ENCODE assay signal across 8 mouse cellular contexts in genomic region chr17:87125344-87125743, GRCm38 (mm10). TPM values are rescaled to one million over a fixed set of nuclear protein-coding genes. Genes with fewer than 3 reads are reported as not detected.
DNase-seq lines count a peak whose midpoint lies in the region; ATAC-seq lines count a peak whose summit lies in the region.

No protein-coding gene starts in this region.

- 0 out of 2 replicates have a peak overlapping the region, but pooled peaks have one; percentile 21 for H3K9ac ChIP-seq in kidney, embryonic 15.5 days
- no peak overlapping the region for H3K9ac ChIP-seq in hindbrain, embryonic 15.5 days
- no peak overlapping the region for H3K9ac ChIP-seq in midbrain, embryonic 15.5 days

- no peak for DNase-seq in kidney, adult 9 months
- DNase-seq in embryonic facial prominence, embryonic 10.5 days (ENCODE audit: low spot score): peak; percentile 44
- DNase-seq in left cerebral cortex, adult 18-20 months (ENCODE audit: low spot score in 2 of 2): no peak
- DNase-seq in spleen, postnatal 36 days (ENCODE audit: low spot score in 2 of 2): no peak
- no peak for DNase-seq in thymus, postnatal 36 days

- H3K4me3 ChIP-seq in kidney, embryonic 15.5 days (replicated peaks): peak overlapping the region; percentile 30
- H3K4me3 ChIP-seq in embryonic facial prominence, embryonic 10.5 days: peak overlapping the region; percentile 53
- peak overlapping the region; percentile 10 for H3K4me3 ChIP-seq in hindbrain, embryonic 15.5 days
- peak overlapping the region; percentile 15 for H3K4me3 ChIP-seq in midbrain, embryonic 15.5 days

- H3K4me1 ChIP-seq in kidney, embryonic 15.5 days: peaks cover 19% of the 10 kb centered on the region
- H3K4me1 ChIP-seq in embryonic facial prominence, embryonic 10.5 days: peaks cover 10% of the 10 kb centered on the region
- H3K4me1 ChIP-seq in hindbrain, embryonic 15.5 days (replicated peaks): no peaks in the 10 kb centered on the region; the same call in 1 of the 2 replicates
- no peaks in the 10 kb centered on the region for H3K4me1 ChIP-seq in midbrain, embryonic 15.5 days

- H3K4me2 ChIP-seq in kidney, embryonic 15.5 days: peak overlapping the region; percentile 57
- peak overlapping the region; percentile 50 for H3K4me2 ChIP-seq in hindbrain, embryonic 15.5 days
- peak overlapping the region; percentile 47 for H3K4me2 ChIP-seq in midbrain, embryonic 15.5 days

- no peaks in the 10 kb centered on the region for H3K9me3 ChIP-seq in kidney, embryonic 15.5 days (replicated peaks)
- H3K9me3 ChIP-seq in embryonic facial prominence, embryonic 10.5 days: peaks cover 3% of the 10 kb centered on the region; the same call in 1 of the 2 replicates
- no peaks in the 10 kb centered on the region for H3K9me3 ChIP-seq in hindbrain, embryonic 15.5 days
- H3K9me3 ChIP-seq in midbrain, embryonic 15.5 days: no peaks in the 10 kb centered on the region

- H3K36me3 ChIP-seq in kidney, embryonic 15.5 days: peaks cover 28% of the 10 kb centered on the region
- H3K36me3 ChIP-seq in embryonic facial prominence, embryonic 10.5 days (replicated peaks): peaks cover 30% of the 10 kb centered on the region
- no peaks in the 10 kb centered on the region for H3K36me3 ChIP-seq in hindbrain, embryonic 15.5 days
- H3K36me3 ChIP-seq in midbrain, embryonic 15.5 days (replicated peaks): 0 out of 2 replicates have a peak, but pooled peaks cover 4% of the 10 kb centered on the region

- peak; percentile 83 for ATAC-seq in kidney, embryonic 15.5 days (replicated peaks; ENCODE audit: low FRiP score)
- peak; percentile 68; the same call in 1 of the 2 replicates for ATAC-seq in hindbrain, embryonic 15.5 days (ENCODE audit: low FRiP score, low read depth)
- no peak for ATAC-seq in midbrain, embryonic 15.5 days (replicated peaks)

- 55% methylated on average over 24 of the region's 24 CpGs for WGBS in kidney, embryonic 15.5 days
- WGBS in embryonic facial prominence, embryonic 10.5 days: 42% methylated on average over 24 of the region's 24 CpGs
- WGBS in hindbrain, embryonic 15.5 days: 51% methylated on average over 24 of the region's 24 CpGs
- WGBS in midbrain, embryonic 15.5 days: 58% methylated on average over 18 of the region's 24 CpGs

- no peaks in the 10 kb centered on the region for H3K27me3 ChIP-seq in kidney, embryonic 15.5 days
- H3K27me3 ChIP-seq in embryonic facial prominence, embryonic 10.5 days (replicated peaks; ENCODE audit: low read depth, poor library complexity, severe bottlenecking): no peaks in the 10 kb centered on the region
- H3K27me3 ChIP-seq in hindbrain, embryonic 15.5 days: no peaks in the 10 kb centered on the region
- H3K27me3 ChIP-seq in midbrain, embryonic 15.5 days (replicated peaks): no peaks in the 10 kb centered on the region

- peak overlapping the region; percentile 58 for H3K27ac ChIP-seq in kidney, embryonic 15.5 days
- 0 out of 2 replicates have a peak overlapping the region, but pooled peaks have one; percentile 14 for H3K27ac ChIP-seq in embryonic facial prominence, embryonic 10.5 days (replicated peaks)
- H3K27ac ChIP-seq in hindbrain, embryonic 15.5 days (replicated peaks): no peak overlapping the region
- no peak overlapping the region for H3K27ac ChIP-seq in midbrain, embryonic 15.5 days

RNA-seq across cellular contexts. Expression of gene Socs5, which starts 17.9 kb away (rescaled TPM):
- polyA plus RNA-seq in kidney, embryonic 15.5 days (2015; fragmentation: Nextera tagmentation; extraction: Ambion mirVana): 14.9 and 17.0 TPM in 2 replicates
- polyA plus RNA-seq in embryonic facial prominence, embryonic 10.5 days (2016; fragmentation: Nextera tagmentation; extraction: Ambion mirVana): 8.4 and 10.2 TPM in 2 replicates
- polyA plus RNA-seq in hindbrain, embryonic 15.5 days (2015; fragmentation: Nextera tagmentation; extraction: Ambion mirVana): 16.3 and 16.6 TPM in 2 replicates
- polyA plus RNA-seq in midbrain, embryonic 15.5 days (2015; fragmentation: Nextera tagmentation; extraction: Ambion mirVana): 14.8 and 16.2 TPM in 2 replicates
- 100 to 1,000 TPM; 130 to 135 TPM for total RNA-seq in left cerebral cortex, adult 18-20 months (2021)

Comparison
In these comparisons a context has a peak if more than half of its experiments do, and no peak if none do; other contexts are left out.
1. H3K27ac ChIP-seq: peak in kidney, embryonic 15.5 days (single experiment) and embryonic facial prominence, embryonic 10.5 days (single experiment); none in hindbrain, embryonic 15.5 days (single experiment) and midbrain, embryonic 15.5 days (single experiment).
2. Peak in every context shown above with its lines, with median percentiles within 50 percentile points of each other: H3K4me2 ChIP-seq and H3K4me3 ChIP-seq.